Mouse (Mus musculus) hindbrain, embryonic 11.5 days (tissue): Measurements from ENCODE around the gene Serpinb9b. TPM values are rescaled to one million over a fixed set of nuclear protein-coding genes. Genes with fewer than 3 reads are reported as not detected.

Experiments
- ATAC-seq: fragments of 200-750 bp; cut with Nextera tagmentation; 2 replicates; pipeline ENCODE4 v1.8.0; 2017; ENCODE audit warnings: mild to moderate bottlenecking, moderate TSS enrichment, moderate library complexity; ENCODE audit not compliant: low FRiP score
- DNase-seq: peaks from one replicate; pipeline ENCODE4 v3.0.0-alpha.2; 2015; ENCODE audit warnings: low spot score
- H3K27ac ChIP-seq: fragments of 300-500 bp; sonication (generic); 2 replicates; pipeline ENCODE4 v1.5.1; 2014; ENCODE audit warnings: mild to moderate bottlenecking, low read depth, low read length
- H3K27me3 ChIP-seq: fragments of 300-500 bp; sonication (generic); 2 replicates; pipeline ENCODE4 v1.6.1; 2014; ENCODE audit warnings: mild to moderate bottlenecking, low read length, moderate library complexity, mixed read lengths; ENCODE audit not compliant: control insufficient read depth, insufficient read depth
- H3K36me3 ChIP-seq: fragments of 300-500 bp; sonication (generic); 2 replicates; pipeline ENCODE4 v1.6.1; 2014; ENCODE audit warnings: mild to moderate bottlenecking, low read length, moderate library complexity, mixed read lengths; ENCODE audit not compliant: control insufficient read depth, insufficient read depth
- H3K4me1 ChIP-seq: fragments of 300-500 bp; sonication (generic); replicated peaks from 2 replicates; pipeline ENCODE4 v1.6.1; 2014; ENCODE audit warnings: low read length, mixed read lengths; ENCODE audit not compliant: control insufficient read depth, insufficient read depth
- H3K4me2 ChIP-seq: fragments of 300-500 bp; sonication (generic); replicated peaks from 2 replicates; pipeline ENCODE4 v1.6.1; 2014; ENCODE audit warnings: mild to moderate bottlenecking, low read depth, low read length
- H3K4me3 ChIP-seq: fragments of 300-500 bp; sonication (generic); 2 replicates; pipeline ENCODE4 v1.5.1; 2014; ENCODE audit warnings: low read depth, low read length
- H3K9ac ChIP-seq: fragments of 300-500 bp; sonication (generic); 2 replicates; pipeline ENCODE4 v1.6.1; 2014; ENCODE audit warnings: low read depth, low read length
- H3K9me3 ChIP-seq: fragments of 300-500 bp; sonication (generic); 2 replicates; pipeline ENCODE4 v1.6.1; 2016; ENCODE audit warnings: low read length; ENCODE audit not compliant: control insufficient read depth
- WGBS: fragments of 180-500 bp; shearing (Covaris S2); extraction: QIAGEN DNeasy Blood & Tissue Kit; methylation state at CpG from one replicate; pipeline ENCODE4 v1.1.7; 2014; 5-methylcytosine and 5-hydroxymethylcytosine counted together
- polyA plus RNA-seq: library from polyadenylated mRNA; unstranded; fragments of >200 nt; fragmentation: Nextera tagmentation; extraction: Ambion mirVana; gene quantifications from 2 replicates; pipeline ENCODE4 v1.2.1, GENCODE M21; 2014

Serpinb9b gene
- polyA plus RNA-seq, 1 experiment from 2014 or later = 0.08 TPM

DNA sequence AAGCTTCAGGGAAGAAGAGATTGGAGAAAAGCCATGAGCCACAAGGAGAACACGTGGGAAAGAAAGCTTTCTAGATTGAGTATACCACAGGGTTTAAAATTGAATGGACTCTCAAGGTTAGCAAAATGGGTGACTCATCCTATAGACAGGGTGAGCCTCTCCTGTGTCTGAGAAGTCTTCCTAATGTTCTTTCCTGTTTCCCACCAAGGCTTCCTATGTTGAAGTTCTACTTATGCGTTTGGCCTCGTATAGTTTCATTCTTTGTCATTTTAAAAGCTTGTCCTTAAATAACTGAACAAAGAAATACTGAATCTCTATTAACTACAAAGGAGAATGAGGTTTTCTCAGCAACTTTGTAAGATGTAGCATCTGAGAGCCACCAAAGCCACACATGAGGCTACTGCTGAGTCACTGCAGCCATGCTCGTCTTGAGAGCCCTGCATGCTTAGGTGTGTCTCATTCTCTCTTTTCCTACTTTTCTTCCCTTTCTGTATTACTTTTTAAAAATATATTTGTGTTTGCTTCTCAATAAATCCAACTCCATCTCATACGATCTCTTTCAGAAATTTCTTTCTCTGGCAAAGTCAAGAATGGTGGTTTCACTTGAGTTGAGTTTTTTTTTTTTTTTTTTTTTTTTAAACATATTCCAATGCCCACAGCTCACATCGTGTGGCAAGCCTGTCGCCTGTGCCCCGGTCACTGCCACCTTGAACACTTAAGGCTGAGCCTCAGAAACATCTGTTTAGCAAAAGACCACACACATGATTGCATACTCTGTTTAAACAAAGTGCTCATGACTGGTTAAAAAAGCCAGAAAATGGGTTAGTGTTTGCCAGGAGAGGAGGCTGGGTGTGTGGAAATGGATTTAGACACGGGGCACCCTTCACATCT lies 23.4 kb upstream of the Serpinb9b start:
- Histone ChIP-seq H3K4me1 (no peaks in the 10 kb centered on the region), H3K9ac (no peak overlapping the region), H3K27ac (no peak overlapping the region), H3K4me3 (no peak overlapping the region), H3K9me3 (no peaks in the 10 kb centered on the region), H3K4me2 (0 out of 2 replicates have a peak overlapping the region, but pooled peaks have one; percentile 20), H3K36me3 (no peaks in the 10 kb centered on the region), H3K27me3 (no peaks in the 10 kb centered on the region)
- ATAC-seq (peak; percentile 23; the same call in 1 of the 2 replicates), DNase-seq (peak; percentile 1)
- WGBS = 73% methylated on average over 9 of the region's 9 CpGs

DNA sequence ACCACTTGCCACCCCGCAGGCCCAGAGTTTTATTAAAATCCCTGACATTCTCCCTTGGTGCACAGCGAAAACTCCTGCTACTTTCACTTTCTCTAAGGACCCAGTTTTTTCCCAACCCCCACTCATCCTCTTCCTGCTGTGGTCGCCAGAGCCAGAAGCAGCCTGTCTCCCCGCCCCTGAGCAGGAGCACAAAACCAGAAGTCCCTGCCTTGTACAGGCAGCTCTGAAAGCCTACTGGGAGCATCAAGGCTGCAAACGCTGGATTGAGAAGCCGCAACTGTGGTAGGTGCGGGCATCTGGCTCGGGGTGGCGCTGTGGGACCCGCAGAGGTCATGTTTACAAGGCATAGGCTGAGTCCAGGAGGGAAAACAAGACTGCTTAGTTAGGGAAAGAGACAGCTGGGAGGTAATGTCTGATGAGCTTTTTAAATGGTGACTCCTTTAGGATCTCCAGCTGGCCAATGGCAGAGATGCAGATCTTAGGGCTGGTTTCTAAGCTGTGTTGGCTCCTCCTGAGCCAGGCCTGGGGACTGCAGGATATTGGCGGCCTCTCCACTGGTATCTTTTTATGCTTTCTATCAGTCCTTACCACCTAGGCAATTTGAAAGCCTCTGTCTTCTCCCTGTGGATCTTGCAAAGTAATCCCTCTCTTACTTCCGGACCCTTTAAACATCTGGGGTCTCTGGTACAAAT lies 22.7 kb upstream of the Serpinb9b start:
- no peaks in the 10 kb centered on the region for H3K36me3 ChIP-seq
- H3K27me3 ChIP-seq = no peaks in the 10 kb centered on the region
- peak; percentile 84 for ATAC-seq
- DNase-seq = peak; percentile 66
- H3K9ac ChIP-seq = no peak overlapping the region
- WGBS = 25% methylated on average over 12 of the region's 12 CpGs
- no peak overlapping the region for H3K4me3 ChIP-seq
- no peaks in the 10 kb centered on the region for H3K9me3 ChIP-seq
- H3K27ac ChIP-seq = no peak overlapping the region
- 0 out of 2 replicates have a peak overlapping the region, but pooled peaks have one; percentile 20 for H3K4me2 ChIP-seq
- no peaks in the 10 kb centered on the region for H3K4me1 ChIP-seq

DNA sequence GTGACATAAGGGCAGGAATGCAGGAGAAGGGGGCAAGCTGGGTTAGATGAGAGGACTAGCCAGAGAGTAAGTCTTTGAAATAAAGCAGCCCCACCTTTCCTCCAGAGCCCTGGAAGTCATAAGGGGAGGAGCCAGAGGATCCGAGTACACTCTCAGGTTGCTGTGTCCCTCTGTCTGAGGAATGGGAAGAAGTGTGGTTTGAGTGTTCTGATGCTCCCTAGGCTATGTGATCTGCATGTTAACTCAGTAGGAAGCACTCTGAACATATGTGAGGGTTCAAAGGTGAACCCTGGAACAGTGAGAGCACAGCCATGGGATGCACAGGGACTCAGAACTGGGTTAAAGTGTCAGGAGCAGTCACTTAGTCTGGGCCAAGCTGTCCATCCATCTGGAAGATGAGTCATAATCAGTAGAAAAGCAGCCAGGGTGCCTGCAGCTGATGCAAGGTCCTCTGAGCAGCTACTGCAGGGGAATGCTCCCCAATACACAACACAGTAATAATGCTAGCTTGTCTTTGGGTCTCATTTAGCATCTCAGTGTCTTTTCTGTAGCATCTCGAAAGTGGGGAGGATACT lies 21.6 kb upstream of the Serpinb9b start:
- H3K36me3 ChIP-seq = no peaks in the 10 kb centered on the region
- H3K9me3 ChIP-seq = no peaks in the 10 kb centered on the region
- H3K4me1 ChIP-seq = no peaks in the 10 kb centered on the region
- ATAC-seq (peak; percentile 9; the same call in 1 of the 2 replicates), DNase-seq (no peak)
- WGBS = 80% methylated on average over 2 of the region's 2 CpGs
- H3K4me3 ChIP-seq = no peak overlapping the region
- H3K27ac ChIP-seq = no peak overlapping the region
- H3K9ac ChIP-seq = no peak overlapping the region
- no peaks in the 10 kb centered on the region for H3K27me3 ChIP-seq
- H3K4me2 ChIP-seq = no peak overlapping the region

DNA sequence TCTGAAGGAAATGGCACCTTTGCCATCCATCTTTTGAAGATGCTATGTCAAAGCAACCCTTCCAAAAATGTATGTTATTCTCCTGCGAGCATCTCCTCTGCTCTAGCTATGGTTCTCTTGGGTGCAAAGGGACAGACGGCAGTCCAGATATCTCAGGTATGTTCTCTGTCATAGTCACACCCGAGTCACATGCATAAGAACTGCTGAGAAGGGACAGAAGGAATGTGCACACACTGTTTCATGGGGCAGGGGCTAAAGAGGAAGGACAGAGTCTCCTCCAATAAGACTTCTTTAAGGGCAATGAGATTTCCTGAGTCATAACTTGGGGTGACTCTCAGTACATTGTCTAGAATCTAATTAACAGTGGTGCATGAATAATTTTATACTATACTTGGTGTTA lies 20.7 kb upstream of the Serpinb9b start:
- no peaks in the 10 kb centered on the region for H3K9me3 ChIP-seq
- no peak overlapping the region for H3K27ac ChIP-seq
- H3K9ac ChIP-seq = no peak overlapping the region
- H3K36me3 ChIP-seq = no peaks in the 10 kb centered on the region
- no peaks in the 10 kb centered on the region for H3K27me3 ChIP-seq
- DNase-seq (no peak), ATAC-seq (no peak)
- no peak overlapping the region for H3K4me2 ChIP-seq
- WGBS = 90% methylated on average over 3 of the region's 3 CpGs
- H3K4me3 ChIP-seq = no peak overlapping the region
- no peaks in the 10 kb centered on the region for H3K4me1 ChIP-seq

DNA sequence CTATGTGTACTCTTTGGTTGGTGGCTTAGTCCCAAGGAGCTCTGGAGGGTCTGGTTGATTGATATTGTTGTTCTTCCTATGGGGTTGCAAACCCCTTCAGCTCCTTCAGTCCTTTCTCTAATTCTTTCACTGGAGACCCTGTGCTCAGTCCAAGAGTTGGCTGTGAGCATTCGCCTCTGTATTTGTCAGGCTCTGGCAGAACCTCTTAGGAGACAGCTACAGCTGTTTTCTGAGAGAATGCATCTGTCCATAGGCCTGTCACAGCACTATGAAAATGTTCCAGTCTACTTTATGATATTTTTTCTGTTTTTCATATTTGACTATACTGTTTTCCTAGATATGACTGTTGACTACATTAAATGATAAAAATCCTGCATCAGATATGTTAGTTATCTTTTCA lies 14.8 kb upstream of the Serpinb9b start:
- Histone ChIP-seq H3K4me2 (no peak overlapping the region), H3K9me3 (no peaks in the 10 kb centered on the region), H3K4me1 (no peaks in the 10 kb centered on the region), H3K27me3 (no peaks in the 10 kb centered on the region), H3K36me3 (no peaks in the 10 kb centered on the region), H3K27ac (no peak overlapping the region), H3K9ac (no peak overlapping the region), H3K4me3 (no peak overlapping the region)
- DNase-seq (no peak), ATAC-seq (no peak)
- WGBS = 85% methylated on average over 1 of the region's 1 CpGs

DNA sequence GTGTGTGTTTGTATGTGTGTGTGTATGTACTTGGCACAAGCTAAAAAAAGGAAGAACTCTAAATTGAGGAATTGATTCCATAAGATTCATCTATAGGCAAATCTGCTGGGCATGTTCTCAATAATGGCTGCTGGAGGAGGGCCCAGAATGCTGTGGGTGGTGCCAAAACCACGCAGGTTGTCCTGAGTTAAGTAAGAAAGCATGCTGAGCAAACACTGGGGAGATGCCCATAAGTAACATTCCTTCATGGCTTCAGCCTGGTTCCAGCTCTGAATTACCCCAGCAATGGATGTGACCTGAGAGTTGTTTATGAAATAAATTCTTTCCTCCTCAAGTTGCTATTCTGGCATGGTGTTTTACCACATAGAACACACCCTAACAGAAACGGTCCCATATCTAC lies 13.9 kb upstream of the Serpinb9b start:
- Histone ChIP-seq H3K27me3 (no peaks in the 10 kb centered on the region), H3K27ac (no peak overlapping the region)

DNA sequence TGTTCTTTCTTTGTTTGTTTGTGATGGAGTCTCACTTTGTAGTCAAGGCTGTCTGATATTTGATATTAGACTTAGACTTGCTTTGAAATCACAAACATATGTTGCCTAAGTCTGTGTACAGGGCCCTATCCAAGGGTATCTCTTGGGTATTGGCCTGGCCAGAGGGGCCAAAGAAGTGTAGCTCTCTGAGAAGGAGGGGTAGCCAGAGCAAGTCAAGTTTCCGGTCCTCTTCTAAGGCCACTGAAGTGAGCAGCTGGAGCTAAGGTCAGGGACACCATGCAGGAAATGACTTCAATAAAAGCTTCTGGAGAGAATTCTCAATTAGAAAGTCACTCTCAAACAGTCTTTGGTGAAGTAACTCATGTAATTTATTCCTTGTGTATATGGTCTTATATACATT lies 4.8 kb upstream of the Serpinb9b start:
- no peak overlapping the region for H3K4me3 ChIP-seq
- H3K9ac ChIP-seq = no peak overlapping the region
- no peaks in the 10 kb centered on the region for H3K36me3 ChIP-seq
- DNase-seq = no peak
- no peak overlapping the region for H3K4me2 ChIP-seq
- 97% methylated on average over 1 of the region's 1 CpGs for WGBS
- H3K27ac ChIP-seq = no peak overlapping the region
- no peaks in the 10 kb centered on the region for H3K4me1 ChIP-seq
- H3K27me3 ChIP-seq = no peaks in the 10 kb centered on the region
- no peak for ATAC-seq
- no peaks in the 10 kb centered on the region for H3K9me3 ChIP-seq

More for the DNA sequence above, 13.9 kb upstream of the Serpinb9b start:
- Histone ChIP-seq H3K4me2 (no peak overlapping the region), H3K36me3 (no peaks in the 10 kb centered on the region), H3K4me1 (no peaks in the 10 kb centered on the region), H3K9ac (no peak overlapping the region), H3K9me3 (no peaks in the 10 kb centered on the region), H3K4me3 (no peak overlapping the region)
- DNase-seq = no peak
- no peak for ATAC-seq
- 61% methylated on average over 2 of the region's 2 CpGs for WGBS

DNA sequence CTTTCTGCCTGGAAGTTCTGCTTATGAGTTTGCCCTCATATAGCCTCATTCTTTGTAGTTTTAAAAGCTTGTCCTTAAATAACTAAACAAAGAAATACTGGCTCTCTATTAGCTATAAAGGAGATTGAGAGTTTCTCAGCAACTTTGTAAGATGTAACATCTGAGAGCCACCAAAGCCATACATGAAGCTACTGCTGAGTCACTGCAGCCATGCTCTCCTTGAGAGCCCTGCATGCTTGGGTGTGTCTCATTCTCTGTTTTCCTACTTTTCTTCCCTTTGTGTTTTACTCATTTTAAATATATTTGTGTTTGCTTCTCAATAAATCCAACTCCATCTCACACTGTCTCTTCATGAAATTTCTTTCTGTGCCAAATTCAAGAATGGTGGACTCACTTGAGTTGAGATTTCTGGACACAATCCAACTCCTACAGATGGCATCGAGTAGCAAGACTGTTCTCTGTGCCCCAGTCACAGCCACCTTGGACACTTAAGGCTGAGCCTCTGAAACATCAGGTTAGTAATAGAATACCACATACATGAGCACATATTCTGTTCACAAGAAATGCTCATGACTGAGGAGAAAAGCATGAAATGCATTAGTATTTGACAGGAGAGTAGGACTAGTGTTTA lies 674 bp upstream of the Serpinb9b start:
- 78% methylated on average over 1 of the region's 1 CpGs for WGBS
- Histone ChIP-seq H3K27me3 (no peaks in the 10 kb centered on the region), H3K27ac (no peak overlapping the region), H3K36me3 (no peaks in the 10 kb centered on the region), H3K9me3 (no peaks in the 10 kb centered on the region), H3K9ac (no peak overlapping the region), H3K4me3 (no peak overlapping the region), H3K4me1 (no peaks in the 10 kb centered on the region), H3K4me2 (no peak overlapping the region)
- ATAC-seq (no peak), DNase-seq (no peak)
